Mouse (Mus musculus): ENCODE data around the gene Trim39. TPM values are rescaled to one million over a fixed set of nuclear protein-coding genes. Genes with fewer than 3 reads are reported as not detected.
"Not testable (repeated sequence)": the region's sequence is repeated elsewhere in the genome, so short reads cannot be mapped to it uniquely, and the experiment has no call there.

Trim39 gene
- total RNA-seq, 2 experiments from 2014 or later = 15.7 to 20.0 TPM

- peak; percentile 43 to 50 for DNase-seq
Observed at GRCm38 (mm10) chr17:36252250-36252876, 19.7 kb downstream of the Trim39 start.

- no peak for DNase-seq
Observed at GRCm38 (mm10) chr17:36248886-36249285, 23.2 kb downstream of the Trim39 start.

- DNase-seq = no peak
Observed at GRCm38 (mm10) chr17:36245741-36246140, 26.3 kb downstream of the Trim39 start.

GRCm38 (mm10) chr17:36244031-36244430, 28.0 kb downstream of the Trim39 start:
- no peak for DNase-seq

GRCm38 (mm10) chr17:36240637-36241213, 31.3 kb downstream of the Trim39 start:
- no peak for DNase-seq

- DNase-seq = peak; percentile 37 to 47
Observed at GRCm38 (mm10) chr17:36237321-36237921, 34.6 kb downstream of the Trim39 start.

- not testable (repeated sequence) for DNase-seq
Observed at GRCm38 (mm10) chr17:36235300-36235699, 36.7 kb downstream of the Trim39 start.

- no peak for DNase-seq
Observed at GRCm38 (mm10) chr17:36233572-36233971, 38.5 kb downstream of the Trim39 start.

- peak; percentile 83 to 88 for DNase-seq
Observed at GRCm38 (mm10) chr17:36231318-36231717, 40.7 kb downstream of the Trim39 start.

- DNase-seq = no peak
Observed at GRCm38 (mm10) chr17:36229046-36229445, 43.0 kb downstream of the Trim39 start.

GRCm38 (mm10) chr17:36226921-36227320, 45.1 kb downstream of the Trim39 start:
- no peak for DNase-seq

- no peak for DNase-seq
Observed at GRCm38 (mm10) chr17:36225231-36225824, 46.7 kb downstream of the Trim39 start.

GRCm38 (mm10) chr17:36224451-36224850, 47.6 kb downstream of the Trim39 start:
- DNase-seq = no peak

GRCm38 (mm10) chr17:36218594-36219155, 53.4 kb downstream of the Trim39 start:
- DNase-seq = no peak

GRCm38 (mm10) chr17:36215586-36215985, 56.5 kb downstream of the Trim39 start:
- DNase-seq = no peak

Other genes starting within 250 kb of the Trim39 start
- 10 to 100 TPM; 57.8 to 68.4 TPM for gene H2-T23, start 239.4 kb downstream of the Trim39 start, total RNA-seq (2021)
- gene H2-T22, start 229.5 kb downstream of the Trim39 start, total RNA-seq (2021) = 10 to 100 TPM; 33.5 to 33.8 TPM
- not detected for gene Gm6034, start 229.3 kb downstream of the Trim39 start, total RNA-seq (2021)
- 1 to 10 TPM; 4.1 to 6.1 TPM for gene Gm11127, start 213.9 kb downstream of the Trim39 start, total RNA-seq (2021)
- gene Gm19684, start 150.6 kb downstream of the Trim39 start, total RNA-seq (2021) = under 1 TPM; 0.16 to 0.30 TPM
- gene Gm7030, start 142.8 kb downstream of the Trim39 start, total RNA-seq (2021) = not detected
- not detected for gene Gm8909, start 103.7 kb downstream of the Trim39 start, total RNA-seq (2021)
- gene H2-T3, start 82.0 kb downstream of the Trim39 start, total RNA-seq (2021) = not detected
- 10 to 100 TPM; 44.0 to 49.0 TPM for gene Rpp21, start 14.2 kb downstream of the Trim39 start, total RNA-seq (2021)
- gene H2-M10.2, start 14.2 kb upstream of the Trim39 start, total RNA-seq (2021) = not detected
- gene H2-M10.1, start 53.9 kb upstream of the Trim39 start, total RNA-seq (2021) = not detected
- not detected for gene H2-M10.3, start 96.2 kb upstream of the Trim39 start, total RNA-seq (2021)
- gene H2-M10.4, start 190.1 kb upstream of the Trim39 start, total RNA-seq (2021) = not detected

Data from adrenal gland, postnatal 36 days (tissue).